Mouse (Mus musculus) liver, postnatal 0 days (tissue): ENCODE data around the gene Grifin.

ENCODE experiments used
- CTCF ChIP-seq: sonication (generic); IDR thresholded peaks from 2 replicates; pipeline ENCODE4 v1.5.1; 2016; ENCODE audit warnings: antibody characterized with exemption, low read depth
- EP300 ChIP-seq: IDR thresholded peaks from 2 replicates; pipeline ENCODE4 v1.6.1; 2016; ENCODE audit warnings: antibody characterized with exemption, low read depth, mild to moderate bottlenecking

- TF ChIP-seq CTCF (peak; percentile 48), EP300 (no peak)
Observed at GRCm38 (mm10) chr5:140546332-140546731, 18.5 kb downstream of the Grifin start.
